Mouse (Mus musculus): Measurements from ENCODE around the gene Fgfr2.

- no peak for TF ChIP-seq CTCF (IDR thresholded peaks at IDR 0.05)
- no peak for TF ChIP-seq EP300 (IDR thresholded peaks at IDR 0.05)
These were observed 969.4 kb downstream of the Fgfr2 start for GRCm38 (mm10) chr7:132153725-132154147.
